Mouse (Mus musculus): Measurements from ENCODE around the gene Rtn4rl1.

Rtn4rl1 gene

DNA sequence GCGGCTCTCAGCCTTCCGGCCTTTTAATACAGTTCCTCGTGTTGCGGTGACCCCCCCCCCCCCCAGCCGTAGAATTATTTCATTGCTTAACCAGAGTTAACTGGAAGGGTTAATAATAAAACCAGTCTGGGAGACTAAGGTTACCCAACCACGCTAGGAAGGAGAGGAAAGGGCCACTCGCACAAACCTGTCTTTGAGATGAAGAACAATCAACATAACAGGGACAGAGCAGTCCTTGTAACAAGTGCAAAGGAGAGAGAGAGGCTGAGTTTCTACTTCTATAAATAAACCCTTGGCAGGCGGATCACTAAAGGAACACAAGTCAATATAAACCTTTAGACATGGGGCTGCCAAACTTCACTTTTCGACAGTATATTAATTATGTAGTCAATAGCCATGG, 104.0 kb downstream of the Rtn4rl1 start:
- DNase-seq (ENCODE audit: low spot score) = no peak

DNA sequence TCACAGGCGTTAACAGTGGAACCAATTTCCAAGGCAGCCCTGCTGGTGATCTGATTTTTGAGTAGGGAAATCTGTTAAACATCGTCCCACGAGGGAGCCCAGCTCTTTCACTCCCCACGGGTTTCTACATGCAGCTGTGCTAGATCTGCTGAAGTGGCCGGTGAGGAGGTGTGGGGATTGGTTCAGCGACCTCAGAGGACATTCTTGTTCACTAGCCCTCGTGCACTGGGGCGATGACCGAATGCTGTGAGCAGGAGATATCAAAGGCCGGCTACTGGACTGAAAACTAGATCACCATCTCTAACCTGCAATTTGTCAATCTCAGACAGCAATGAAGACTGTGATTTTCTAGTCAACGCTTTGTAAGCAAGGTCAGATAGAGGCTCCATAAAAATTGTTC, 104.9 kb downstream of the Rtn4rl1 start:
- no peak for DNase-seq (ENCODE audit: low spot score)

DNA sequence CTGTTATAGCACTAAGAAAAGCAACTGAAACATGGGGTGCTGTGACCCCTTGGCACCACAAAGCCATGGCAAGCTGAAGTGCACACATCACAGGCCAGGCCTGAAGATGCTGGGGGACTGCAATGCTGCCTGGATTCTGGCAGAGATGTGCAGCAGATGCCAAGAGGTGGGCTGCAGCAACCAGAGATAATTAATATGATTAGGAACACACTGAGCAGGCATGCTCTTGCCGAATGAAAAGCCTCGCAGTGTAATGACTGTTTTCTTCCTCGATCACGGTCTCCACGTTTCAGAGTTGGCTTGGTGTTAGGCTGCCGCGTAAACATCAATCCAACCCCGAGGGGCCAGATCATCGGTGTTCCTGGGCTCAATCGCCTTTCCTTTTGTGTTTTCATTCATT, 106.2 kb downstream of the Rtn4rl1 start:
- no peak for DNase-seq (ENCODE audit: low spot score)

DNA sequence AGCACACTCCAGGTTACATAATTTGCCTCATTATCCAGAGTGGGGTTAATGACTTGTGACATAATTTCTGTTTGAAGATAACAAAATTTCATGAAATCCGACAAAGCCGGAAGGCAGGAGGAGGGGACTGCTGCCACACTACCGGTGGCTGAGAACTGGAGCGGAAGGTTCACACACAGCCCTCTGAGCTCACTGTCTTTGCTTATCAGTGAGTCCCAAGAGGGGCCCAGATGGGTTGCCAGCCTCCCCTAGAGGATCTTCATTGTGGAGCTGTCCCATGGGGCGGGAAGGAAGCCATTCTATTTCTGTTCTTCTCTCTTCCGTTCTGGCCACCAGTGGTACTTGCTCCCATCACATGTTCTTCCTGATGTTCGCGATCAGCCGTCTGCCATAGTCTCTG, 107.4 kb downstream of the Rtn4rl1 start:
- DNase-seq (ENCODE audit: low spot score) = no peak

DNA sequence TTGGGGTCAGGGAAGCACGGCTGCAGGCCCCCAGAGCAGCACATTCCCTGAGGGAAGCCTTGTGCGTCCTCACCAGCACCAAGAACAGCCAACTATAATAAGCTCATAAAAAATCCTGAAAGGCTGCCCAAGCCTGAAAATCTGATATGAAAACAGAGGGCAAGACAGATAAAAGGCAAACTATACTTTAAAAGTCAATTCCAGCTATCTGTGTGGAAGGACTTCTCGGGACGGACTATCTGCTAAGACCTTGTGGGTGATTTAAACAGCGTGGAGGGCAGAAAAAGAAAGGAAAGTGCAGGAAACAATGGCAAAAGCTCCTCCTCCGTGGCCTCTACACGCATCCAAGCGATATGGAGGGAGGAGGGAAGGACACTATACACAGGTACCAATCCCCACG, 111.2 kb downstream of the Rtn4rl1 start:
- DNase-seq (ENCODE audit: low spot score) = no peak

DNA sequence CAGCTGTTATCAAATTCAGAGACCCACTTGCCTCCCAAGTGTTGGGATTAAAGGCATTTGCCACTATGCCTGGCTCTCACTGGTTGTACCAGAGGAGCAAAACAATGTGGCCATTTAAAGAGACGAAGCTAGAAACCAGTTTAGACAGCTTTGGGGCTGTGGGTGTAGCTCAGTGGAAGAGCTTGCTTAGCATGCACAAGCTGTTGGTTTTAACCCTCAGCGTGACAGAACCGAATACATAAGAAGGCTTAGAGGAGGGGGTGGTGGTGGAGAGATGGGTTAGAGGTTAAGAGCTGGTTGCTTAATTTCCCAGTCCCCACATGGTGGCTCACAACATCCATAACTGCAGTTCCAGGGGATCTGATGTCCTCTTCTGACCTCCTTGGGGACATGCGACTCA, 115.1 kb downstream of the Rtn4rl1 start:
- DNase-seq (ENCODE audit: low spot score) = no peak

DNA sequence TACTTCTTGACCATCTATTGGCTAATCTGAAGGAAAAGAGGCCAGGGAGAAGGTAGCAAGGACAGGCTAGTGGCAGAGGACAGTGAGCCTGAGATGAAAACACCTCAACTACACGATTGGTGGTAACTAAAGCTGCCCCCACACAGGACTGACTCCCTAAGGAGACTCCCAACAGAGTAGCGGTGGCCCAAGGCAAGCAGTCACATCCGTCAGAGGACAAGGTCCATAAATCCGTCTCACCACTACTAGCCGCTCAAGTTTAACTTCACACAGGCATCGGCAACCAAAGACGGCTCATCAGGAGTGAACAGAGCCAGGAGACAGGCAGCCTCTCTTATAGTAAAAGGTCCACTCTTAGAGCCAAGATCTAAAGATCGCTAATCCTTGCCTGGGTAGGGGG, 117.2 kb downstream of the Rtn4rl1 start:
- no peak for DNase-seq (ENCODE audit: low spot score)

DNA sequence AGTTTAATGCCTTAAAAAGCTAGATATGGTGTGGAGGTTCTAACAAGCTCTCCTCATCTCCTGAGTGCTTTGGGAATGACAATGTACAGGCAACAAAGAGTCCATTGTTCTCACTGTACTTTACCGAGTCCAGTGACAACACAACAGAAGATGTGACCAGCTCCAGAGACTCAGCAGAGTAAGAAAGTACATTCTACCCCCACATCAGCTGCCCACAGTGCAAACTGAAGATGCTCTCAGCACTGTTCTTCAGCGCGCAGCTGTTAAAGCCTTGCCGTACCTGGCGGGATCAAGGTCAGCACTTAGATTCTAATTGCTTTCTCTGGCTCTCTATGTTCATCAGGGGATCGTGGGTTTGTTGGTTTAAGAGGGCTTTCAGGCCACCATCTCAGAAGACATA, 118.2 kb downstream of the Rtn4rl1 start:
- no peak for DNase-seq (ENCODE audit: low spot score)

DNA sequence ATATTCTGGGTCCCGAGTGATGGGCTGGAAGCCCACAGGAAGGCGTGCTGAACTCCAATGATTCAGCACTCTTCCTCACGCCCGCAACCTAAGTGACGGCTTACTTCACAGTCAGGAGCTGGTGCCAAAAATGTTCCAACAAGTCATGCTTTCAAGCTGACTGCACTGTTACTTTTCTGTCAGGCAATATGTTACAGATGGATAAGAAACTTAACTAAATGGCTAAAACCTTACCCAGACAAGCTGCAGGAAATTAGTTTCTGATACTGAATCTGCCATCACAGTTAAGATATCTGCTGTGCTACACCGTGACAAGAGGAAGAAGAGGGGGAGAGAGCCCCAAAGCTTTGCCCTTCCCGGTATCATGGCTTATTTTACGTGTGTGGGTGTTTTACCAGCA, 120.3 kb downstream of the Rtn4rl1 start:
- no peak for DNase-seq (ENCODE audit: low spot score)
